Mouse (Mus musculus) Patski (cell line): ENCODE results near the gene Hist1h2bp. TPM values are rescaled to one million over a fixed set of nuclear protein-coding genes. Genes with fewer than 3 reads are reported as not detected.
A peak's percentile ranks its signal among the peaks of the same experiment; 100 is the strongest.
"Not testable (repeated sequence)": the region's sequence is repeated elsewhere in the genome, so short reads cannot be mapped to it uniquely, and the experiment has no call there.

Experiments used
- ATAC-seq: fragments of 100-300 bp; one replicate; pipeline ENCODE4 v1.8.0; 2021
- CTCF ChIA-PET: fragments of 350-600 bp; sonication (Branson Sonifier 250); formaldehyde crosslinking; loops from one replicate; lab custom pipeline; 2022; ENCODE audit warnings: inconsistent platforms; lab: Charles Lee
- POLR2A ChIA-PET: fragments of 350-600 bp; sonication (Branson Sonifier 250); formaldehyde crosslinking; loops from one replicate; lab custom pipeline; 2022; ENCODE audit warnings: antibody characterized with exemption, inconsistent platforms; lab: Charles Lee
- DNase-seq: peaks from one replicate; pipeline ENCODE4 v3.0.0-alpha.2; 2011; ENCODE audit warnings: low read depth, low spot score
- H3K27me3 ChIP-seq: fragments of 371-371 bp; one replicate; pipeline ENCODE4 v1.5.1; 2021
- CTCF ChIP-seq: fragments of 100-300 bp; IDR thresholded peaks from one replicate; pipeline ENCODE4 v1.5.1; 2021
- in situ Hi-C: fragments of 300-500 bp; cut with MboI; formaldehyde crosslinking; loops from 3 replicates; pipeline ENCODE4 v1.11.1; 2018; ENCODE audit warnings: low pct_unique_long_range_greater_than_20kb, mixed read lengths
- polyA plus RNA-seq: library from polyadenylated mRNA; unstranded; gene quantifications from one replicate; pipeline ENCODE4 v1.2.3, GENCODE M21; 2021

Hist1h2bp gene
- polyA plus RNA-seq, 1 experiment from 2014 or later: 0.45 TPM

DNA sequence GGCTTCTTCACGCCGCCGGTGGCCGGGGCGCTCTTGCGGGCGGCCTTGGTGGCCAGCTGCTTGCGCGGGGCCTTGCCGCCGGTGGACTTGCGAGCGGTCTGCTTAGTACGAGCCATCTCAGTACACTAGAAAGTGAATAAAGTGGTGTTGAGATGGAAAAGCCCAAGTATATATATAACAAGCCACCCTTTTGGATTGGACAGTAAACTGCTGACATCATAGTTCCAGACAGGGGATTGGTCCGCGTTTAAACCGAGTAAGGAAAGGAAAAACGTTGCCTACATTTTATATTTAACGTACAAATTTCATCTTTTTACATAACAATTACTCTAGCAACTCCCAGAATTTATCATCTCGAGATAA is 4.0 kb upstream of the Hist1h2bp start, which contains the start of gene Hist1h3i:
TSS of gene Hist1h3i (minus strand) at position 116 of the 363 bp plus-strand sequence.
- in situ Hi-C loops: loop anchor here (25.0 kb wide), 1 partner anchor 1979 kb away; the partner anchor contains the start of genes Hist1h1a, Hist1h2ab, Hist1h3a and Hist1h3b
- ChIA-PET CTCF (no interaction called here), POLR2A (no interaction called here)
- no peaks in the 10 kb centered on the region for H3K27me3 ChIP-seq
- TF ChIP-seq CTCF: no peak
- DNase-seq (peak; percentile 82), ATAC-seq (peak; percentile 46)

DNA sequence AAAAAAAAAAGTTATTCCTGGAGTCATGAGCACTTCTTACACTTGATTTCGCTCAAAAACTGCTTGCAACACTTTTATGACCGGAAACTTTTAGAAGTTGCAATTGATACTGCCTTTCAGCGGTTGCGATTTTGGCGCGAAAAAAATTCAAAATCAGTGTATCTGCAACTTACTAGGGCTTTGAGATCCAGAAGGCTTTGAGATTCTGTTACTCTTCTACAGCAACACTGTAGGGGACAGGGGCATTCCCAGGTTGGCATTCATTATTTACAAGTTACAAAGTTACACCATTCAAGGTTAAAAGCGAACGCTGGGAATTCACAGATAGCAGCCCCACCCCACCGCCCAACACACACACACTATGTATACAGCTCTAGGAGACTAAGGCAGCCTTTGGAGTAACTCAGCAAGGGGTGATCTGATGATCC is 3.5 kb upstream of the Hist1h2bp start:
- CTCF ChIA-PET: no interaction called here
- no peak for ATAC-seq
- in situ Hi-C loops: loop anchor here (25.0 kb wide), 1 partner anchor 1979 kb away; the partner anchor contains the start of genes Hist1h1a, Hist1h2ab, Hist1h3a and Hist1h3b
- no peak for TF ChIP-seq CTCF
- no peak for DNase-seq
- POLR2A ChIA-PET: interaction anchor here (0.9 kb wide), 1 partner anchor 30 kb away, joined by 4 read pairs; the partner anchor contains the start of genes Hist1h2ak and Hist1h2bn
- H3K27me3 ChIP-seq: no peaks in the 10 kb centered on the region

DNA sequence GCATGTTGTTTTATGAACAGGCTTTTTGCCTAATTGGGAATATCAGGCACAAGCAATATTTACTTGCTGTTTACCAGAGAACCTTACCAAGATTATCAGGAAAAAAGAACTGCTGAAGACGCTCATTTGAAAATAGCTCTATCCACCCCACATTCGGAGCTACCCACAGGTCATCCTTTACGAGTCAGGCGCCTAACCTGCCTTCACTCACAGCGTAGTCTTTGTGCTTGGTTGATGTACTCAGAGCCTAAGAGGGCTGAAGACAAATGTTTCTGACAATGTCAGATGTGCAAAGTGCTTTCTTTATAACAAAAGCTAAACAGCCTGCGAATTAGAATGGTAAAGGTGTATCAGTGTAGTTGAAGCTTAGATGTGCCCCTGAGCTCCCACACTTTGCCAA is 3.0 kb upstream of the Hist1h2bp start:
- ChIA-PET POLR2A (interaction anchor here (0.9 kb wide), 1 partner anchor 31 kb away, joined by 4 read pairs; the partner anchor contains the start of genes Hist1h2ak and Hist1h2bn), CTCF (no interaction called here)
- in situ Hi-C loops: loop anchor here (25.0 kb wide), 1 partner anchor 1978 kb away; the partner anchor contains the start of genes Hist1h1a, Hist1h2ab, Hist1h3a and Hist1h3b
- H3K27me3 ChIP-seq: no peaks in the 10 kb centered on the region
- no peak for TF ChIP-seq CTCF
- no peak for ATAC-seq
- DNase-seq: no peak

DNA sequence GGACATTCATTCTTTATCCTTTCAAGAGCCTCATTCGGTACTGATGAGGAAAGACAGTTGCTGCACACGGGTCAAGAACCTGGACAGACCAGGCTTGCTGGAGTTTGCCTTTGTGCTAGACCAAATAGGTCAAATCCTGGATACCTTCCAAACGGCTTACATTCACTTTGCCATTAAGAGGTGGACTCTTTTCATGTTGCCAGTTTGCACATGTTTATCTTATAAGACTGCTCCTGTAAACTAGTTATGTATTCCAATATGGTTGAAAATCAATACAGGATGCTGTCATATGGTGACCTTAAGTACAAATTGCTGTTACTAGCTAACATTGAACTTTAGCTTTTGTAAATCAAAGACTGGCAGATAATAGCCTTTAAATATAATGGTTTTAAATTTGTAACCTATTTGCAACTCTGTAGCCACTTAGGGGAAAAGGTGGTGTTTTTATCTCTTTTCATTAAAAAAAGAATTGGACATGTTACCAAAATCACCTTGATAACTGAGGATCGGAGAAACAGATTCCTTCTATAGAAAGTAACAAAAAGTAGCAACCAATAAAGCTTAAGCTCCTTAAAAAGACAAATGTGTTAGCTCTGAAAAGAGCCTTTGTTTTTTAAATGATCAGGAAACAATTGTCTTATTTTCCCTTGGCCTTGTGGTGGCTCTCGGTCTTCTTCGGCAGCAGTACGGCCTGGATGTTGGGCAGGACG is 917 bp upstream of the Hist1h2bp start:
- no peak for DNase-seq
- H3K27me3 ChIP-seq: no peaks in the 10 kb centered on the region
- no peak for ATAC-seq
- in situ Hi-C loops: loop anchor here (25.0 kb wide), 1 partner anchor 1976 kb away; the partner anchor contains the start of genes Hist1h1a, Hist1h2ab, Hist1h3a and Hist1h3b
- POLR2A ChIA-PET: no interaction called here
- CTCF ChIA-PET: no interaction called here
- TF ChIP-seq CTCF: no peak

DNA sequence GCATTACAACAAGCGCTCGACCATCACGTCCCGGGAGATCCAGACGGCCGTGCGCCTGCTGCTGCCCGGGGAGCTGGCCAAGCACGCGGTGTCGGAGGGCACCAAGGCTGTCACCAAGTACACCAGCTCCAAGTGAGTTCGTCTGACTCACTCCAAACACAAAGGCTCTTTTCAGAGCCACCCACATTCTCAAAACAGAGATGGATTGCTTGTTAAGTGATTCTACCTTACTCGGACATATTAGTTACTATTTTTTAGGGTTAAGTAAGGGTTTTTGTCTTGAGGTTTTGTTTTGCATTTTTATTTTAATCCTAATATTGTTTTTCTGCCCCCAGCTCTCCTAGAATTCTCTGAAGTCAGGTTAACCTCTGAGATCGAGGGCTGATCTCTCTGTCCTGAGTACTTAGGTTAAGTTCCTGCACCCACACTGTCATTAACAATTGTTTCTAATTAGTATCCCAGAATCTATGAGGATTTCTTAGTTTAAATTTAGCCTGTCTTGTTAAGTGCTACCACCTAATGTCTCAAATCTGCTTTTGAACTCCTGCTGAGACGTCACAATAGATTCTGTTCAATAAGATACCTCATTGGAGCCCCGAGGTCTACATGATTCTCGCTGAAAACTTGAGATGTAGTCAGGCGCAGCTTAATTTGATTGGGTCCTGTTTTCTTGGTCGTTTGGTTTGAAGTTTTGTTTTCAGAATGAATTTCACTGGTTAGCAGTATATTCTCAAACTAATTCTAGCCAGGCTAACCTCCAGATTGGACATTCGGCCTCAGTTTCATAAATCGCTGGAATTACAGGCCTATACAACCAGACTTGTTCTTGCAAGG is 716 bp downstream of the Hist1h2bp start:
- DNase-seq: no peak
- ChIA-PET POLR2A (interaction anchor here (1.1 kb wide), 1 partner anchor 1754 kb away, joined by 3 read pairs; no protein-coding TSS in a partner anchor), CTCF (no interaction called here)
- no peaks in the 10 kb centered on the region for H3K27me3 ChIP-seq
- peak; percentile 18 for ATAC-seq
- in situ Hi-C loops: loop anchor here (25.0 kb wide), 1 partner anchor 1974 kb away; the partner anchor contains the start of genes Hist1h1a, Hist1h2ab, Hist1h3a and Hist1h3b
- no peak for TF ChIP-seq CTCF

DNA sequence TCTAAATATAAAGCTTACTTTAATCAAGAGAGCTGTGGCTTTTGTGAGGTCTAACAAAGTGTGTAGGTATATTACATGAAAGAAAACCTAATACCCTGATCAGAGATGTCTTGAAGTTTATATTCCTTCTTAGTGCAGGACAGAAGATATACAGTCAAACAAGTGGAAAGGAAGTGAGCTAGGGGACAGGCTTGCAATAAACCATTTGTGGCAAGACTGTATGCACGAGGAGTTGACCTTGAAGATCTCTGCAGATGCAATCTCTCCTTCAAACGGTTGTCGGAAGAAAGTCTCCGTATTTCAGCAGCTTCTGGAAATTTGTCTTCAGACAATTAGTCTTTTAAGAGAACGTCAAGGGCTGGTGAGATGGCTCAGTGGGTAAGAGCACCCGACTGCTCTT is 2.7 kb downstream of the Hist1h2bp start:
- ChIA-PET CTCF (no interaction called here), POLR2A (no interaction called here)
- no peak for TF ChIP-seq CTCF
- DNase-seq: no peak
- in situ Hi-C loops: loop anchor here (25.0 kb wide), 1 partner anchor 1972 kb away; the partner anchor contains the start of genes Hist1h1a, Hist1h2ab, Hist1h3a and Hist1h3b
- ATAC-seq: no peak
- H3K27me3 ChIP-seq: no peaks in the 10 kb centered on the region

DNA sequence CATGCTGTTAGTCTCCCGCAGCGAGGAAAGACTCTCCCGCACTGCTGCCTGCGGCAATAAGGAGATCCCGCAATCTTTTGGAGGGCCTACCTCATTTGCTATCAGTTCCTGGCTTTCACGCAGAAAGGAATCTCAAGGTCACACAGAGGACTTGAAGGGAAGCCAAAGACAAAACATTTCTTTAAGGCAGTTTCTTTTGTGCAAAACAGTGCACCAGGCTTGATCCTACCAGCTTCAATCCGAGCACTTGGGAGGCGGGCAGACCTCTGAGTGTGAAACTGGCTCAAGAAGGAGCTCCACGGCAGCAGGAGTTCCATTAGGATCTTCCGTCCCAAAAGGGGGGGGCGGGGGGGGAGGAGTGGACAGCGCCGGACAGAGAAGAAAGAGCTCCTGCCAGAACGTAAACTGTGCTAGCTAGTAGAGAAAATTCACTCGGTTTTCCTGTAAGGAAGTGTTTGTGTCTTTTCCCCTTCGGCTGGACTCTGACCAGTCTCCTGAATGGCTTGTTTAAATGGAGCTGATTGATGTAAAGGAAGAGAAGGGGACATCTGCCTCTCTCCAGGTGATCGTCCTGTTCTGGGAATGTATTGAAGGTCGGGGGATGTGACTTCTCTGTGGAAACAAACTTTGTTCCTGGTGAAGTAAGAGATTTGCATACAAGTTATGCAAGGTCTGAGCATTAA is 3.5 kb downstream of the Hist1h2bp start:
- in situ Hi-C loops: loop anchor here (25.0 kb wide), 1 partner anchor 1972 kb away; the partner anchor contains the start of genes Hist1h1a, Hist1h2ab, Hist1h3a and Hist1h3b
- no peak for ATAC-seq
- ChIA-PET CTCF (no interaction called here), POLR2A (no interaction called here)
- DNase-seq: no peak
- no peaks in the 10 kb centered on the region for H3K27me3 ChIP-seq
- TF ChIP-seq CTCF: no peak

DNA sequence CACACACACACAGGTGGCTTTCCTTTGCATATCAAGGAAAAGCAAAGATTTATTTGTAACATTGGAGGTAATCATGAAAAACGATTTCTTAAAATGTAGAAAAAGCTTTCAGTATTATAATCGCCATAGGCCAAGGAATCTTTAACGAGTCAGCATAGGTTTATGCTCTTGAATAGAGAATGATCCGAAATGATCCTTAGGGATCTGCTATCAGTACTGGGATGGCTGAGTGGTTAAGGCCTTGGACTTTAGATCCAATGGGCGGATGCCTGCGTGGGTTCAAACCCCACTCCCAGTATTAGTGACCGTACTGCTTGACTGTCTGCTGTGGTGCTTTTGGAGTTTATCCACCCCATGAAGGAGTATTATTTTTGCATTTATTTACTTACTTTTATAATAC is 8.3 kb downstream of the Hist1h2bp start:
- in situ Hi-C loops: loop anchor here (25.0 kb wide), 1 partner anchor 1967 kb away; the partner anchor contains the start of genes Hist1h1a, Hist1h2ab, Hist1h3a and Hist1h3b
- ChIA-PET POLR2A (no interaction called here), CTCF (no interaction called here)
- ATAC-seq (no peak), DNase-seq (no peak)
- TF ChIP-seq CTCF: no peak
- no peaks in the 10 kb centered on the region for H3K27me3 ChIP-seq

DNA sequence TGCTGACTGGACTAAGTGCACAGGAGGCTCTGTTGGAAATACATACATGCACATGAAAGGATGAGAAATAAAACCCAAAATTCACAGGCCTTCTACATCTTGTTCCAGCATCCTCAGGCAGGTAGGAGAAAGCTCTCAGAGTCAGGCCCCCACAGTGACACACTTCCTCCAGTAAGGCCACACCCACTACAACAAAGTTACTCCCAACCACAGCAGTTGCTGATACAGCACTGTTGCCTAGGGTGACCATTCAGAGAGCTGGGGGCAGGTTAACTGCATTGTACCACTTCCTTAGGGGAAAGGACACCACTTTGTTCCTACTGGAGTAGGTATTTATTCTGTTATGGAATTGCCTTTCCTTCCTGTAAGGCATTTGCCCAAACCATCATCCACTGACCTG is 9.9 kb downstream of the Hist1h2bp start:
- POLR2A ChIA-PET, CTCF ChIA-PET, H3K27me3 ChIP-seq, DNase-seq: not testable (repeated sequence)
- ATAC-seq: peak; percentile 26
- in situ Hi-C loops: loop anchor here (25.0 kb wide), 1 partner anchor 1965 kb away; the partner anchor contains the start of genes Hist1h1a, Hist1h2ab, Hist1h3a and Hist1h3b

DNA sequence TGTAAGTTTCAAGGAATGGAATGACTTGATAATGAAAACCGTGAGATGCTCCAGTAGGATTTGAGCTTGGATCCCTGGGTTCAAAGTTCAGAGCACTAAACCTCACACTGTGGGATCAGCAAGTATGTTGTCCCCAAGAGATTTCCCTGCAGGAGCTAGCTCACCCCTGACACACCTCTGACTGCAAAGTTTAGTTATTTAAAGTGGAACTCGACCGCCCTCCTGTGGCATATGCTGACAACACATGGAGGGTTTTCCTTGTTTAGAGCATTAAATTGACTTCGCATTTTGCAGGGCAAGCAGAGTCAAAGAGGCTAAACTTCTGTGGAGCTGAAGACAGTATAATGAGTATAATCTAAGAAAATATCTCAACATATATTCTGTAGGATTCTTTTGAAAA is 15.8 kb downstream of the Hist1h2bp start:
- H3K27me3 ChIP-seq, POLR2A ChIA-PET, DNase-seq, in situ Hi-C loops, CTCF ChIA-PET: not testable (repeated sequence)
- peak; percentile 78 for ATAC-seq

DNA sequence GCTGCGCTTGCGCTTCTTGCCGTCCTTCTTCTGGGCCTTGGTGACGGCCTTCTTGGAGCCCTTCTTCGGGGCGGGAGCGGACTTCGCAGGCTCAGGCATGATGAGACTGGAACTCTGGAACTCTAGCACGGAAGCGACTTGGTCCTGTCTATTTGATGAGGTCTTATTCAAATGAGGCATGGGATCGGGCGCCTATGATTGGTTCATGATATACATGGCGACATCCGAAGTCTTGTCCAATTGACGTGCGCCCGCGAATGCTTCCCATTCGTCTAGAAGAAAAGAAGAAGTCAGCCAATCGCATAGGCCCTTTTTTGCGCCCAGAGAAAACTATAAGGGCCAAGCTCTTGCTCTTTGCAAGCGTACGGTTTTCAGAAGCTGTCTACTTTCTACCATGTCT is 22.8 kb downstream of the Hist1h2bp start, which contains the start of the genes Hist1h2bq and Hist1h2ao:
TSS of gene Hist1h2bq (minus strand) at position 125 of the 400 bp plus-strand sequence.
TSS of gene Hist1h2ao (plus strand) at position 393 of the 400 bp plus-strand sequence.
- ATAC-seq: peak; percentile 97
- DNase-seq, CTCF ChIA-PET, in situ Hi-C loops, POLR2A ChIA-PET, H3K27me3 ChIP-seq: not testable (repeated sequence)

DNA sequence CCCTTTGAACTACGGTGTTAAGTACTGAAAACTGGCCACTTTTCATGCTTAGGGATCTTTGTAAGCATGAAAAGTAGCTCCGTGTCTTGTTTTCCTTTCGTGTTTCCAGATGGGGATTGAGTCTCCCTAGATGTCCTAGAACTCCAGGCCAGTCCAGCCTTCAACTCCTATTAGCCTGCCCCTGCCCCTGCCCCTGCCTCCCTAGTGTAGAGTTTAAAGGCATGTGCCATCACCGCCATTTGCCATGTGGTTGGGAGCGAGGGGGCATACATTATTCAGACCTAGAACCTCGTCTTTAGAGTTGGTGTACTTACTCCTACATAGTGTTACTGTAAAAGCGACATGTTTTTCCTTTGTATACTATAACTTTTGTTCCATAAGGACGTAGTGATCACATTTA is 23.8 kb downstream of the Hist1h2bp start:
- CTCF ChIA-PET, ATAC-seq, H3K27me3 ChIP-seq, POLR2A ChIA-PET, in situ Hi-C loops, DNase-seq: not testable (repeated sequence)

DNA sequence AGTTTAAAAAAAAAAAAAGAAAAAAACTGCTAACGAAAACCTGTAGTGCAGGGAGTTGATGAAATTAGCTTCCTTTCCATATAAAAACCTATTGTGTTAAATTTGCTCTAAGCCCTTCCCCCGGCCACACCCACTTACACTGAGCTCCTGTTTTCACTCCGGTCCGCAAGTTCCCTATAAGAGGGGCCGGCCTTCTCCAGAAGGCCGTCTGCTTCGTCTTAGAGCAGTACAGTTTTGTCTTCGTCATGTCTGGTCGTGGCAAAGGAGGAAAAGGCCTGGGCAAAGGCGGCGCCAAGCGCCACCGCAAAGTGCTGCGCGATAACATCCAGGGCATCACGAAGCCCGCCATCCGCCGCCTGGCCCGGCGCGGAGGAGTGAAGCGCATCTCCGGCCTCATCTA is 24.3 kb downstream of the Hist1h2bp start, which contains the start of gene Hist1h4m:
TSS of gene Hist1h4m (plus strand) at position 208 of the 400 bp plus-strand sequence.
- DNase-seq, H3K27me3 ChIP-seq, in situ Hi-C loops, ATAC-seq, CTCF ChIA-PET, POLR2A ChIA-PET: not testable (repeated sequence)
